1 mouse cellular context compared by ENCODE assay signal in the genomic region with DNA sequence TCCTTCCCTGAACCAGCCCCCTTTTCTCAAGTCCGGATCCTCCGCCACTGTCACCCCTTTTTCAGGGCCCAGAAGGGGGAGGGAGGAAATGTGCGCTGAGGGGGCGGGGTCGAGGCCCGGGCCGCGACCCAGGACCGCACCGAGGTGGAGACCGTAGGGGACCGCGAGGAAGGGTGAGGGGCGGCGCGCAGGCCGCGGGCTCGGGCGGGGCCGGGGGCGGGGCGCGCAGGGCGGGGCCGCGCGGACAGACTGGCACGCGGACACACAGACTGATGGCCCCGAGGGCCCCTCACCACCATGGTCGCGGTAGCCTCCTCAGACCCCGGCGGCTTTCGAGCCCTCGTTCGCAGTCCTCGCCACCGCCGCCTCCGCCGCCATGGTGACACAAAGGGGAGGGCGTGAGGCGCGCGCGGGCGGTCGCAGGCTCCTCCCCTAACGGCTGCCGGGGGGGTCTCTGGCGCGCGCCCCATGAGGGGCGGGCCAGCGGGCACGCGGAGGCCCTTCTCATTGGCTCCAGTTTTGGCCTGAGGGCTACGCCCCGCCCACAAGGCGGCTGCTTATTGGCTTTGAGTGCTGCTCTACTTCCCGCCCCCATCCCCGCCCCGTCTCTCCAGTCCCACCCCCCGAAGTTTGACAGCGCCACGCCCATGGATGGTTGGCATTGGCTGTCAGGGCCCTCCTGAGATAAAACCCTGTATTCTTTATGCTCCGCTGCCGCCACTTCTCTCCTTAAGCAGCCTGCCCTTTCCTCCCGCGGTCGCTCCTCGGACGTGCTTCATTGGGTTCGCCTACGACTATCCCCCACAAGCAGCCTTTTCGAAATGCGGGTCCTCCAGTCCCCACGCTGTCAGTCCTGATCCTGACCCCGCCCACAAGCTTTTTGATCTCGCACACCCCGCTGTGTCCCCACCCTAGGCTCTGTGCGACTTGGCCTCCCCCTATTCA.
TF ChIP-seq lines count a peak whose summit lies in the region.

Gene Arhgap33, minus strand, starts transcription at position 428 of the 945 bp plus-strand sequence.

TF ChIP-seq in MEL, 35 proteins besides CTCF, POLR2A, EP300 and RAD21 (continued from another document):
- TF ChIP-seq MEF2A (IDR thresholded peaks at IDR 0.05; ENCODE audit: extremely low read depth, insufficient replicate concordance, low read depth, low read length, poor library complexity, severe bottlenecking) = no peak
- no peak for TF ChIP-seq POLR2AphosphoS2 (IDR thresholded peaks at IDR 0.05; ENCODE audit: low read length)
- no peak for TF ChIP-seq CHD1 (IDR thresholded peaks at IDR 0.05; ENCODE audit: low read depth, low read length)
- TF ChIP-seq SIN3A (IDR thresholded peaks at IDR 0.05; ENCODE audit: low read length) = peak; percentile 69
- peak; percentile 17; the same call in 1 of the 2 replicates for TF ChIP-seq ELF1 (IDR thresholded peaks at IDR 0.05; ENCODE audit: low read depth, low read length)
- no peak for TF ChIP-seq ZNF384 (IDR thresholded peaks at IDR 0.05; ENCODE audit: low read depth, low read length)
- no peak for TF ChIP-seq JUND (IDR thresholded peaks at IDR 0.05; ENCODE audit: low read depth, low read length)
- TF ChIP-seq ZMIZ1 (IDR thresholded peaks at IDR 0.05; ENCODE audit: low read depth, low read length) = peak; percentile 48; the same call in 1 of the 2 replicates
- TF ChIP-seq UBTF (IDR thresholded peaks at IDR 0.05; ENCODE audit: borderline replicate concordance, insufficient read depth, low read depth, low read length) = no peak
- TF ChIP-seq USF1 (IDR thresholded peaks at IDR 0.05; ENCODE audit: low read depth, low read length) = peak; percentile 31; the same call in 1 of the 2 replicates
- no peak for TF ChIP-seq E2F4 (IDR thresholded peaks at IDR 0.05; ENCODE audit: borderline replicate concordance, low read depth, low read length)
- peak; percentile 59 for TF ChIP-seq MXI1 (IDR thresholded peaks at IDR 0.05; ENCODE audit: low read depth, low read length)
- TF ChIP-seq GABPA (IDR thresholded peaks at IDR 0.05; ENCODE audit: low read depth, low read length) = no peak
- no peak for TF ChIP-seq GATA1 (IDR thresholded peaks at IDR 0.05; ENCODE audit: low read depth, low read length)
- TF ChIP-seq TAL1 (IDR thresholded peaks at IDR 0.05; ENCODE audit: low read length) = no peak
- TF ChIP-seq MAFK (IDR thresholded peaks at IDR 0.05; ENCODE audit: borderline replicate concordance, low read depth, low read length) = no peak
- peak; percentile 49; the same call in 1 of the 2 replicates for TF ChIP-seq HCFC1 (IDR thresholded peaks at IDR 0.05; ENCODE audit: low read depth, low read length)
- no peak for TF ChIP-seq ZC3H11A (IDR thresholded peaks at IDR 0.05; ENCODE audit: low read depth, low read length)
